Mouse (Mus musculus): ENCODE measurements around the gene Gm21974. TPM values are rescaled to one million over a fixed set of nuclear protein-coding genes. Genes with fewer than 3 reads are reported as not detected.
A peak's percentile ranks its signal among the peaks of the same experiment; 100 is the strongest.
"Not testable (repeated sequence)": the region's sequence is repeated elsewhere in the genome, so short reads cannot be mapped to it uniquely, and the experiment has no call there.

The Gm21974 gene
- polyA plus RNA-seq, 1 experiment = not detected

DNA sequence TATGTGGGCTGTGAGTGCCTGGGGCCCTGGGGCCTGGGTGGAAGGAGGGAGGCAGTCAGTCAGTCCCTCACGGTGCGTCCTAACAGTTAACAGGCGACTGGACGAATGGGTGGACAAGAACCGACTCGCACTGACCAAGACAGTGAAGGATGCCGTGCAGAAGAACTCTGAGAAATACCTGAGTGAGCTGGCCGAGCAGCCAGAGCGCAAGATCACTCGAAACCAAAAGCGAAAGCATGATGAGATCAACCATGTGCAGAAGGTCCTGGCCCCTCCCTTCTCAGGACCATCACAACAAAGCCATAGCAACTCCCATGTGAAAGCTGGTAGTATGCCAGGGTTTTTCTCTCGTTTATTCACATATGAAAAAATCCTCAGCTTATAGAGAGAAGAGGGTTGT lies 20.0 kb upstream of the Gm21974 start:
- DNase-seq (ENCODE audit: low spot score) = no peak

DNA sequence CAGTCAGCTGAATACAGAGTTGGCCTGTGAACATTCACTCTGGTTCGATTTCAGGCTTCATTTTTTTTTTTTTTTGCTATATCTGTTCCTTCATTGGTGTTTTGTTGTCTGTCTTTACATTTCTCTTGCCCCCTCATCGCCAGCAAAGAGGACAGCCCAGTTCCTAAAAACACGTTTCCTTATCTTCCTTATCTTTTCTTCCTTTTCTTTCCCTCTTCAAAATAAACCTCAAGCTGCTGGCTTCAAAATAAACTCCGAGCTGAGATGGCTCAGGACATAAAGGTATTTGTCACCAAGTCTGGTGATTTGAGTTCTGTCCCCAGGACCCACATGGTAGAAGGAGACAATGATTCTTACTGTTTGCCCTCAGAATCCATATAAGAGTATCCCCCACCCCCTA lies 17.7 kb upstream of the Gm21974 start:
- DNase-seq (ENCODE audit: low spot score) = no peak

DNA sequence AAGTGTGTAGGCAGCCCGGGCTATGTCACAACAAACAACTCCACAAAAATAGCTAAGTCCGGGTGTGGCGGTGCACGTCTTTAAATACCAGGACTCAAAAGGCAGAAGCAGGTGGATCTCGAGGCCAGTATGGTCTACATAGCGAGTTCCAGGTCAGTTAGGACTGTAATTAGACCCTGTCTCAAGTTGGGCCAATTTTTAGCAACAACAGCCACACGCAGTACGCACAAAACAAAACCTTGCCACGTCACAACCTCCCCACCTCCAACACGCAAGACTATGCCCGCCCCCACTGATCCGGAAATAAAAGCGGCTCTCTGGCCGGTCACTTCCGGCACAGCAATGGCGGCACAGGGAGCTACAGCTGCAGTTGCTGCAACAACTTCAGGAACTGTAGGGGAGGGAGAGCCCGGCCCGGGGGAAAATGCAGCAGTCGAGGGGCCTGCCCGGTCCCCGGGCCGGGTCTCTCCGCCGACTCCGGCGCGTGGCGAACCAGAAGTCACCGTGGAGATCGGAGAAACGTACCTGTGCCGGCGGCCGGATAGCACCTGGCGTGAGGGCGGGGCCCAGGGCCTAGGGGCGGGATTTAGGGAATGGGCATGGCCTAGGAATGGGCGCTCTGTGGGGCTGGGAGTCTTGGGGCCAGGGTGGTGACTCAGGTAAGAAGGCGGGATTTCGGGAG lies 17.1 kb upstream of the Gm21974 start, which contains the start of gene Kat8:
Kat8 (plus strand) TSS at position 327 of the 682 bp plus-strand sequence.
- peak; percentile 83 for DNase-seq (ENCODE audit: low spot score)

DNA sequence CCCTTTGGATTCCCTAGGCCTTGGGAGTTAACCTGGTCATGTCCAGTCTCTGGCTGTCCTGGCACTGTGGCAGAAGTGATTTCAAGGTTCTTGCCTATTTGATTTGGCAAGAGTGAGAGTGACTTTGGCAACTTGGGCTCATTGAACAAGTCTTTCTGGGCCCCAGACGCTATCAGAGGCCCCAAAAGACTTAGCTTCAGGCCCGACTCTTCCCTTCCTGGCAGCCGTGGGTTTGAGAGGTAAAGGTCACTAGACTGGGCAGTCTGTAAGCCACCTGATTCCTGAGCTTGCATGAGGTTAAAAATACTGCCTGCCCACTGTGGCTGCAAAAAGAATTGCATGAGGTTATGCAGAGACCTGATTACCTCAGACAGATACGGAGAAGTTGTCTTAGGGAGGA lies 13.4 kb upstream of the Gm21974 start:
- DNase-seq (ENCODE audit: low spot score) = no peak

DNA sequence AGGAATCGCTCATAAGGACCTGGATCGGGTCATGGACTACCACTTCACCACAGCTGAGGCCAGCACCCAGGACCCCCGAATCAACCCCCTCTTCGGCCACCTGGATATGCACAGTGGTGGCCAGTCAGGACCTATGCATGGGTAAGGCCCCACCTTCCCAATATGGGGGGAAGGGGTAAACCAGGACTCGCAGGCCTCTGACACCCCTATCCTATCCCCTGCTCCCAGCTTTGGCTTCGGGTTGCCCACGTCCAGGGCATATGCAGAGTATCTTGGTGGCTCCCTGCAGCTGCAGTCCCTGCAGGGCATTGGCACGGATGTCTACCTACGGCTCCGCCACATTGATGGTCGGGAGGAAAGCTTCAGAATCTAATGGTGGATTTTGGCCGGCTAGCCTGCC lies 12.7 kb upstream of the Gm21974 start:
- no peak for DNase-seq (ENCODE audit: low spot score)

DNA sequence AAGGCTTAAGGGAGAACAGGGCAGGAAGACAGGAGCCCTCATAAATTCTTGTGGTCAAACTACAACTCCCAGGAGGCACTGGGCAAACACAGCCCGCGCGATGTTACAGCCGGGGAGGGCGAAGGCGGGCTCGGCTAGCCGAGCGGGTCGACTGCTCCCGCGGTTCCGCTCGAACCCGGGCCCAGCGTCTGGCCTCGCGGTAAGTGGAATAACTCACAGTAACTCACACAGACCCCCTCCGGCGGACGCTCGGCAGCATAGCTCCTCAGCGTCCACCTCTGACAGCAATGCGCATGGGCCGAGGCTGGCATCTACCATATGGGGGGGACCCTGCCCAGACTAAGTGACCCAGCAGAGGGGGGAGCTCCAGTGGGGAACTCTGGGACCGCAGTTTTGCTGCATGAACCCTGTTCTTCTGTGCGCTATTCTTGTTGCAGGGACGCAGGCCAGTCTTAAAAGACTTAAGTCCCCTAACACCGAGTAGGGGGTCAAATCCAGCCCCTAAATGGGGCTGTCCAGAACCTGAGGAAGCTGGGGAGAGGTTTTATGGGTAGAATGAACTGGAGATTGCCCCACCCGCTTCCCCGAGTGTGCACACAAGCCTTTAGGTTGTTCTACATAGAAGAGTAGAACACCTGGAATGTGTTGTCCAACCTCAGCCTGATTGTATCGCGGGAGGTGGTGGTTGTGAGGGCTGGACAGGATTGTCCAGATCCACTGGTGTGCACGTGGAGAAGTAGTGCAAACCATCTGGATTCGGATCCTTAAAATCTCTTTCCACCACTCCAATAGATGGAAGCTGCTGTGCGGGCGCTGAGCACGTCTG lies 8.9 kb upstream of the Gm21974 start, which contains the start of gene Bckdk:
Bckdk (plus strand) TSS at position 112 of the 826 bp plus-strand sequence.
- peak; percentile 73 for DNase-seq (ENCODE audit: low spot score)

DNA sequence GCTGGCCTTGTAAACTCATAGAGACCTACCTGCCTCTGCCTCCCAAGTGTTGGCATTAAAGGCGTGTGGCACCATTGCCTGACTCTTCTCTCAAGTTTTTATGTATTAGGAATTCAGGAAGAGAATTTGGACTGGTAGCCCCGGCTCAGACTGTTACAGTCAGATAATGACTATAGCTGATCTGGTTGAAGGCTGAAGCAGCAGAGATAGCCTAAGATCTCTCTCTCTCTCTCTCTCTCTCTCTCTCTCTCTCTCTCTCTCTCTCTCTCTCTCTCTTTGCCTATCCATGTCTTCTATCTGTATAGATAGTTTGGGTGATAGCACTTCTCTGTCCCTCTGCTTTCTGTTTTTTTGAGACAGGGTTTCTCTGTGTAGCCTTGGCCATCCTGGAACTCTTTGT lies 6.5 kb upstream of the Gm21974 start:
- no peak for DNase-seq (ENCODE audit: low spot score)

DNA sequence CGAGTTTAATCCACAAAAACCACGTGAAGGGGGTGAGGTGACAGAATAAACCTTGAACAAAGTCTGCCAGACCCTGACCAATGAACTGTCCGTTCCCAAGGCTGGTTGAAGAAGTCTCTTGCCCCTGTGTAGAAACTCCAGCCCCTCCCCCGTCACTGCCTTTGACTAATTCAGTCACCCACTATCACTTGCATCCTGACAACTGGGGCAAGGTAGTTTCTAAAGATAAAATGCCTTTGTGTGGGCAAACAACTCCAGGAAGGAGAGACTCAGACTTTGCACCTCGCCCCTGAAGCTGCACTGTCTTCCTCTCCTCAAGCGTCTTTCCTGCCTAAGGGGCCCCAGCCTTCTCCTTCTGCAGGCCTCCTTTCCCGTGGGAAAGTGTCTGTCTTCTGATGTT lies 4.7 kb upstream of the Gm21974 start:
- no peak for DNase-seq (ENCODE audit: low spot score)

DNA sequence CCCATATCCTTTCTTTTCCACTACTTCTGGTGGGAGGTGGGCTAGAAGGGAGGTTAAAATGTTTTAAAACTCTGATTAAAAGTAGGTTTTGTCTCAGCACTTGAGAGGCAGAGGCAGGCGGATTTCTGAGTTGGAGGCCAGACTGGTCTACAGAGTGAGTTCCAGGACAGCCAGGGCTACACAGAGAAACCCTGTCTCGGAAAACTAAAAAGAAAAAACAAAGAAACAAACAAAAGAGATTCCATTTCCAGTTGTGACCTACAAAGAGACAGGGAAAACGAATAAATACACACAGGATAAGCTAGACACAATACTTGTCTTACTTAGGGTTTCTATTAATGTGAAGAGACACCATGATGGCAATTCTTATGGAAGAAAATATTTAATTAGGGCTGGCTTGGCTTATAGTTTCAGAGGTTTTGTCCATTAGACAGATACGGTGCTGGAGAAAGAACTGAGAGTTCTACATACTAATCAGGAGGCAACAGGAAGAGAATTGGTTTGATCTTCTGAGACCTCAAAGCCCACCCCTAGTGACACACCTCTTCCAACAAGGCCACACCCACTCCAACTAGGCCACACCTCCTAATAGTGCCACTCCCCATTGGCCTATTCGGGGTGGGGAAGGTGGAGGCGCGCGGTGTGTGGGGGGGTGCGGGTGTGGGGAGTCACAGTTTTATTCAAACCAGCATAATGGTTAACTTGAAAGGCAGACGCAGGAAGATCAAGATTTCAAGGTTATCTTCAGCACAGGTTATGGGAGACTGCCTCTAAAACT lies 3.1 kb upstream of the Gm21974 start:
- DNase-seq (ENCODE audit: low spot score) = no peak

DNA sequence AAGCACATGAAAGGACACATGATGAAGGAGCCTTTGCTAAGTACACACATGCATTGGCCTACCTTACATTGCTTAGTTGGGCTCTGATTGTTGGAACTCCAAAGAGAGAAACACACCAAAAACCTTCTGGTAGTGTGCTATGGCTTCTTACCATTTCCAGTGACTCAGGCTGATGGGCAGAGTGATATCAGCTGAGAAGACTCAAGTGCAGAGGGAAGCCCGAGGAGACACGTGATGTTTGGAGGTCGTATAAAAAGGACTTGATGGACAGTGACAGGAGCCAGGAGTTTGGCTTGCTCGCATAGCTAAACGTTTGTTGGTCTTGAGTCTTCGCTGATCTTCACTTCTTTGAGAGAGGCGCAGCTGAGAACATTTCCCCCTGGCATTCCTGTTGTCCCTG lies 2.3 kb upstream of the Gm21974 start:
- no peak for DNase-seq (ENCODE audit: low spot score)

DNA sequence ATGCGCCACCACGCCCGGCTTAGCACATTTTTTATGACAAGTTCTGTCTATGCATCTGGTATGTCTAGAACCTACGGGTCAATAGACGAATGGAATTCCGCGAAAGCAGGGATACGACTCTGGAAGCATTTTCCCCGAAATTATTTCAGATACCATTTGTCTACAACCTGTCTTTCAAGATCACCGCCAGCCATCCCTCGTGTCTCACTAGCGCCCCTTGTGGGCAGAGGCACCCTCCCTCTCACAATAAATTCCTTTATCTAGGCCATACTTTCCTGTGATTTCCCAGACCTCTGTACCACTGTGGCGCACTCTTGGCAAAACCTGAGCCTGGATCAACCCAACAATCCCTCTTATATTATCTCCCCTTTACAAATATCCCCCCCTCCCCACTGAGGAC lies 1.1 kb upstream of the Gm21974 start:
- no peak for DNase-seq (ENCODE audit: low spot score)

DNA sequence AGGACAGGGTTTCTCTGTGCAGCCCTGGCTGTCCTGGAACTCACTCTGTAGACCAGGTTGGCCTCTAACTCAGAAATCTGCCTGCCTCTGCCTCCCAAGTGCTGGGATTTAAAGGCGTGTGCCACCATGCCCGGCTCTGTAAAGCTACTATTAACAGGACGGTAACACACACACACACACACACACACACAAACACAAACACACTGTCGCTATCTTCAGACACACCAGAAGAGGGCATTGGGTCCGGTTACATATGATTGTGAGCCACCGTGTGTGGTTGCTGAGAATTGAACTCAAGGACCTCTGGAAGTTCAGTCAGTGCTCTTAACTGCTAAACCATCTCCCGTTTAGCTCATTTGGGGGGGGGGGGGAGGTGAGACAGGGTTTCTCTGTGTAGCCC lies 637 bp upstream of the Gm21974 start:
- DNase-seq (ENCODE audit: low spot score) = not testable (repeated sequence)

DNA sequence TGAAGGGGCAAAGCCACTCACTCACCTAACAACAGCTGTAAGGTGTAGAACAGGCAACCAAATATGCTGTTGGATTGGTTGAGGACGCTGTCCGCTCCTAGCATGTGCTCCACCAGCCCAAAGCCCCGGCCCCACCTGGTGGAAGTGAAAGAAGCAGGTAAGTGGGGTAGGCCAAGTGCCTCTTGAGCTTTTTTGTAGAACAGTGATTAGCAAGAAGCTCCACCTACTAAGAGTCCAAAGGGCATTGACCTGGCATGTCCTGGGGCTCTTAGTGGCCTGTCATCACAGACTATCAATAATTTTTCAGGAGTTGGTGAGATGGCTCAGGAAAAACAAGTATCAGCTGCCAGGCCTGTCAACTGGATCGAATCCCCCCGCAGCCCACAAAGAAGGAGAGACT lies 774 bp downstream of the Gm21974 start:
- no peak for DNase-seq (ENCODE audit: low spot score)

DNA sequence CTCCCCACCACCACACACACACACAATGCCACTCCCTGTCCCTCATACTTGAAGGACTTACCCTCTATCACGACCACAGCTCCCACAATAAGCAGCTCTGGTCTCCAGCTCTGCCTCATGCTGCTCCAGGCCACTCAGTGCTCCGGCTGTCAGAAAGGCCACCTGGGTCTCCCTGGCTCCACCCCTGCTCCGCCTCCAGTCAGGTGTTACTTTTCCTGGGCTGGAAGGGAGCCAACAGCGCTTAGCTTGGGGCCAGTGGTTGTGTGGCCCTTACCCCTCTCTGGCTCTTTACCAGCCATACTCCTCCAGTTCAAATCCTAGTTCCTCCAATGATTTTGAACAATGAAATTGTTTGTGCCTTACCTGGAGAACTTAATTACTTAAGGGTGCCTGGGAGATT lies 4.5 kb downstream of the Gm21974 start, which contains the start of gene Prss53:
Prss53 (minus strand) TSS at position 173 of the 400 bp plus-strand sequence.
- peak; percentile 18 for DNase-seq (ENCODE audit: low spot score)

DNA sequence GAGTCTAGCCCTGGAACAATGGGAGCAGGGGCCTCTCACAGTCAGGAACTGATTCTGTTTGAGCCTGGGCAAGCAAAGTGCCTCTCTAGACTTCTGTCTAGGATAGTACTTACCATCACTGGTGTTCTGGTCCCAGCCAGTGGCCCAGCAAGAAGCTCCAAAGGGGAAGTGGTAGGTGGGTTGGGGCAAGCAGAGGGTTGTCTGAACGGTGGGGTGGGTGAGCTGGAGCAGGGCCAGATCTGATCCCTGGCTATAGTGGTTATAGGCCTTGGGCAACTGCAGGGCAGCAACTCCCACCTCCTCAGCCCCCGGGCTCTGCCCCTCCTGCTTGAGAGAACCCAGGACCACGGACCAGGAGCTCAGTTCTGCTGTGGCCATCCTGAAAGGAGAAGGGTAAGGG lies 6.4 kb downstream of the Gm21974 start:
- peak; percentile 20 for DNase-seq (ENCODE audit: low spot score)

DNA sequence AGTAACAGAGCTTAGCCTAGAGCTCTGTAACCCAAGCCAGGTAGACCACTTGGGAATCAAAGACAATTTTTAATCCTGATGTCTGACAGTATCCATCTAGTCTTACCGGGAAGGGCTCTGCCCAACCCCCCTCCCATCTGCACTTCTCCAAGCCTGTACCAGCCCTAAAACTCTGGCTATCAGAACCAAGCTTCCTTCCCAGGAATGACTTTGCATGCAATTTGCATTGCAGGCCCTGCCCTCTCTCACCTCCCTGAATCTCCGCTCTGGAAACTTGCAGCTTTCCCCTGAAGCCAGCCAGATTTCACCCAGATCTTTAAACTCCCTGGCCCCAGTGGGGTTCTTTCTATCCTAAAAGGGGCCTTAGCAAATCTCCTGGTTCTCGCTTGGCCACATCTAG lies 7.5 kb downstream of the Gm21974 start:
- DNase-seq (ENCODE audit: low spot score) = no peak

DNA sequence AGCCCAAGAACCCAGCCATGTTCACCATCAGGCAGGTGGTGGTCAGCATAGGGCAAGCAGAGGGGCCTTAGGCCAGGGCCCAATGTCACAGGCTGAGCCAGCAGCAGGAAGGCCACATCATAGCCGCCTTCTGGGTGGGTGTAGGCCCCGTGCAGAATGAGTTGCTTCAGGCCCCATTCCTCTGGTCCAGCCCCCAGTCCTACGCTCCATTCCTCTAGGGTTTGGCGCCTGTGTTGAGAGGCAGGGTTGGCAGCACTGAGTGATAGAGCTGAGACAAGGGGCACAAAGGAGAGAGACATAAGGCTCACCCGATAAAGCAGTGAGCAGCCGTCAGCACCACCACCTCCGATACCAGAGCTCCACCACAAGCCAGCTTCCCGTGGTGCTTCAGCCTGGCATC lies 8.1 kb downstream of the Gm21974 start:
- peak; percentile 18 for DNase-seq (ENCODE audit: low spot score)

DNA sequence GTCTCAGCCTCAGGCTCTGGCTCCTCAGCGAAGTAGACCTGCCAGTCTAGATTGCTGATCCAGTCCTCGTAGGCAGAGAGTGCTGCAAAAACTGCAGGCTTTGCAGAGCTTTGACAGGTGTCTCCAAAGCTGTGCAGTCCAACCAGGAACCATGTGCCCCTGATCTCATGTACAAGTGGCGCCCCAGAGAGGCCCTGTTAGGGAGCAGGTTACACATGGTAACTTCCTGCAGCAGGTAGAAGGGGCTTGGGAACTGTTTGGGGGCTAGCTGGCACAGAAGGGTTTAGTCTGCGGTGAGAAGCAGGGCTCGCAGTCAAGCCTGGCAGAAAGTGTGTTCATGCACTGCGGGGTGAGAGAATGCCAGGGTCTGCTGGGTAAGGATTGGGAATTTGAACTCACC lies 8.7 kb downstream of the Gm21974 start:
- peak; percentile 18 for DNase-seq (ENCODE audit: low spot score)

DNA sequence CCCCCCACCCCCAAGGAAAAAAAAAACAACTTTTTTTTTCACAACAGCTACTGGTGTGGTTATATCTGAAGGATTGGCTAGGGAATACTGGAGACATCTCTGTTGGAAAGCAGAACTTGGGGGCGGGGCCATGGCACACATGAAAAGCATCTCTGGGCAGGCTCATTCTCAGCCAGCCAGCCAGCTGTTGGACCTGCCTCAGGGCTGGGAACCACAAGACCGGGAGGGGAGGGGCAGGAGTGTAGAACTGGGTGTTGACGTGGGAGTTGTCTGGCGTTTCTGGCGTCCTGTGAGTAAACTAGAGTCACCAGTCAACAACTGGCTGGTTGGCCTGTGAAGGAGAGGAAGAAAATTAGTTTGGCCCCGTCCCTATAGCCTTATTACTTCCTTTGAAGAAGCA lies 9.3 kb downstream of the Gm21974 start:
- peak; percentile 22 for DNase-seq (ENCODE audit: low spot score)

DNA sequence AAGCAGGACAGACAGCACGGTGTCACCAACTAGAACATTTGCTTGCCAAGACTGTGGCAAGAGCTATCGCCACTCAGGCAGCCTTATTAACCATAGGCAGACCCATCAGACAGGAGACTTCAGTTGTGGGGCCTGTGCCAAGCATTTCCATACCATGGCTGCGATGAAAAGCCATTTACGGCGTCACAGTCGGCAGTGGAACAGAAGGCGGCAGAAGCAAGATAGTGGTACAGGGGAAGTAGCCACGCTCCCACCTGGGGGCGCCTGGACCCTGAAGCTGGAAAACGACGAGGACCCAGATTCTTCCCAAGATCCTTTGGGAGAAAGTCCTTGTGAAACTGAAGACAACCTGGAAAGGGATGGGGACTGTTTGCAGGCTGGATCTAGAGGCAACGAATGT lies 14.8 kb downstream of the Gm21974 start:
- no peak for DNase-seq (ENCODE audit: low spot score)

DNA sequence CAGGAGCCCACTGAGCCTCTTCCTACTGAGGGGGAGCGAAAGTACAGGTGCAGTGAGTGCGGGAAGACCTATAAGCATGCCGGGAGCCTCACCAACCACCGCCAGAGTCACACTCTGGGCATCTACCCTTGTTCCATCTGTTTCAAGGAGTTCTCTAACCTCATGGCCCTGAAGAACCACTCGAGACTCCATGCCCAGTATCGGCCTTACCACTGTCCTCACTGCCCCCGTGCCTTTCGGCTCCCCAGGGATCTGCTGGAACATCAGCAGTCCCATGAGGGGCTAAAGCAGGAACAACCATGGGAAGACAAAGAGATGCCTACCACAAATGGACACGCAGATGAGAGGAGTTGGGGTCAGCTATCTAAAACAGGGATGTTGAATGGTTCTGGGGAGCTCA lies 16.0 kb downstream of the Gm21974 start:
- no peak for DNase-seq (ENCODE audit: low spot score)

All from urinary bladder, adult 2 months (tissue).